Mouse (Mus musculus): ENCODE data around the gene Foxp1. TPM values are rescaled to one million over a fixed set of nuclear protein-coding genes. Genes with fewer than 3 reads are reported as not detected.

The Foxp1 gene
- polyA plus RNA-seq, 1 experiment = 17.7 TPM

DNA sequence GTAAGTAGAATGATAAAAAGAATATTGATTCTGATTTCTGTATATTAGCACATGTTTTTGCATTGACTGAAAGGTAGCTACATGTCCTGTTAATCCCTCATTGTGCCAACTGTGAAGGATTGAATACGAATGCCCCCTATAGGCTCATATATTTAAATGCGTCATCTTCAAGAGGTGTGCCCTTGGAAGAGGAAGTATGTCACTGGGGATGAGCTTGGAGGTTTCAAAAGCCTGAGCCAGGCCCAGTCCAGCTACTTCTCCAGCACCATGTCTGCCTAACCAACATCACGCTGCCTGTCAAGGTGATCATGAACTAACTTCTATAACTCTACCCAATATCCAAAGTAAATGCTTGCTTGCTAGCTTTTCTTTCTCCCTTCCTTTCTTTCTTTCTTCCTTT is 180.1 kb downstream of the Foxp1 start:
- Histone ChIP-seq H3K4me3 (no peak overlapping the region), H3K36me3 (ENCODE audit: control insufficient read depth, insufficient read depth) (no peaks in the 10 kb centered on the region), H3K27me3 (ENCODE audit: control insufficient read depth, insufficient read depth, insufficient read length) (no peaks in the 10 kb centered on the region), H3ac (ENCODE audit: control insufficient read depth, insufficient read length) (no peak overlapping the region), H3K4me2 (ENCODE audit: low read depth) (no peak overlapping the region), H3K79me2 (ENCODE audit: control insufficient read depth, insufficient read depth) (no peaks in the 10 kb centered on the region)
- no peak for TF ChIP-seq MYOG (IDR thresholded peaks at IDR 0.05; ENCODE audit: control insufficient read depth in 1 of 3, insufficient read depth in 1 of 3, insufficient read length in 2 of 3, low read depth in 2 of 3)
- no peak for TF ChIP-seq POLR2A (IDR thresholded peaks at IDR 0.05; ENCODE audit: insufficient read length, low read depth)
- TF ChIP-seq TCF3 (IDR thresholded peaks at IDR 0.05; ENCODE audit: insufficient read length, low read depth) = no peak
- no peak for TF ChIP-seq E2F4 (IDR thresholded peaks at IDR 0.05; ENCODE audit: insufficient read depth)
- TF ChIP-seq TCF12 (IDR thresholded peaks at IDR 0.05; ENCODE audit: insufficient read depth, poor library complexity, severe bottlenecking) = no peak
- no peak for TF ChIP-seq MAX (IDR thresholded peaks at IDR 0.05; ENCODE audit: low read depth)
- no peak for TF ChIP-seq POLR2AphosphoS2 (IDR thresholded peaks at IDR 0.05; ENCODE audit: insufficient read length, low read depth)
- no peak for TF ChIP-seq SRF (IDR thresholded peaks at IDR 0.05; ENCODE audit: control insufficient read depth, insufficient read length, low read depth)
- TF ChIP-seq MYOD1 (IDR thresholded peaks at IDR 0.05; ENCODE audit: control insufficient read depth in 1 of 3, insufficient read length in 2 of 3, low read depth in 2 of 3) = no peak
- no peak for TF ChIP-seq REST (IDR thresholded peaks at IDR 0.05; ENCODE audit: insufficient read depth, insufficient read length)
- no peak for TF ChIP-seq CEBPB (IDR thresholded peaks at IDR 0.05; ENCODE audit: insufficient read depth, poor library complexity, severe bottlenecking)
- no peak for TF ChIP-seq USF1 (IDR thresholded peaks at IDR 0.05; ENCODE audit: low read depth)

DNA sequence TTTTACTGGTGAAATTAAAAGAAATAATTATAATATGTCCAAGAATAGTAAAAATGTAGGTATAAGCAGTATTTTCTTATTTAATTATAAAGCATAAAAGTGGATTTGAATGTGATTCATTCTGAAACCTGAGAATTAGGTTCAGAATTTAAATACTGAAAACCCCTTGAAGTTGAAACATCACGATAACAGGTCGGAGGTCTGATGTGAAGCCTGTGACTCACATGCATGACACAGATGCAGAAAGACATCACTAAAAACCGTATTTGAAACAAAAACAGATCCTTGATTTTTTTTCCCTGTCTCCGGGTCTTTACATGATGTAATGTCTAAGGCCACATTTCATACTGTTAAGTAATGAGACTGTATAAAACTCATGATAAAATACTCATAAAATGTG is 181.6 kb downstream of the Foxp1 start:
- Histone ChIP-seq H3K36me3 (ENCODE audit: control insufficient read depth, insufficient read depth) (no peaks in the 10 kb centered on the region), H3ac (ENCODE audit: control insufficient read depth, insufficient read length) (no peak overlapping the region), H3K79me2 (ENCODE audit: control insufficient read depth, insufficient read depth) (no peaks in the 10 kb centered on the region), H3K4me2 (ENCODE audit: low read depth) (no peak overlapping the region), H3K27me3 (ENCODE audit: control insufficient read depth, insufficient read depth, insufficient read length) (no peaks in the 10 kb centered on the region), H3K4me3 (no peak overlapping the region)
- TF ChIP-seq MYOD1 (IDR thresholded peaks at IDR 0.05; ENCODE audit: control insufficient read depth in 1 of 3, insufficient read length in 2 of 3, low read depth in 2 of 3) (no peak), MAX (IDR thresholded peaks at IDR 0.05; ENCODE audit: low read depth) (no peak), MYOG (IDR thresholded peaks at IDR 0.05; ENCODE audit: control insufficient read depth in 1 of 3, insufficient read depth in 1 of 3, insufficient read length in 2 of 3, low read depth in 2 of 3) (no peak), CEBPB (IDR thresholded peaks at IDR 0.05; ENCODE audit: insufficient read depth, poor library complexity, severe bottlenecking) (no peak), POLR2AphosphoS2 (IDR thresholded peaks at IDR 0.05; ENCODE audit: insufficient read length, low read depth) (no peak), REST (IDR thresholded peaks at IDR 0.05; ENCODE audit: insufficient read depth, insufficient read length) (no peak), TCF12 (IDR thresholded peaks at IDR 0.05; ENCODE audit: insufficient read depth, poor library complexity, severe bottlenecking) (no peak), E2F4 (IDR thresholded peaks at IDR 0.05; ENCODE audit: insufficient read depth) (no peak), SRF (IDR thresholded peaks at IDR 0.05; ENCODE audit: control insufficient read depth, insufficient read length, low read depth) (no peak), TCF3 (IDR thresholded peaks at IDR 0.05; ENCODE audit: insufficient read length, low read depth) (no peak), USF1 (IDR thresholded peaks at IDR 0.05; ENCODE audit: low read depth) (no peak), POLR2A (IDR thresholded peaks at IDR 0.05; ENCODE audit: insufficient read length, low read depth) (no peak)

DNA sequence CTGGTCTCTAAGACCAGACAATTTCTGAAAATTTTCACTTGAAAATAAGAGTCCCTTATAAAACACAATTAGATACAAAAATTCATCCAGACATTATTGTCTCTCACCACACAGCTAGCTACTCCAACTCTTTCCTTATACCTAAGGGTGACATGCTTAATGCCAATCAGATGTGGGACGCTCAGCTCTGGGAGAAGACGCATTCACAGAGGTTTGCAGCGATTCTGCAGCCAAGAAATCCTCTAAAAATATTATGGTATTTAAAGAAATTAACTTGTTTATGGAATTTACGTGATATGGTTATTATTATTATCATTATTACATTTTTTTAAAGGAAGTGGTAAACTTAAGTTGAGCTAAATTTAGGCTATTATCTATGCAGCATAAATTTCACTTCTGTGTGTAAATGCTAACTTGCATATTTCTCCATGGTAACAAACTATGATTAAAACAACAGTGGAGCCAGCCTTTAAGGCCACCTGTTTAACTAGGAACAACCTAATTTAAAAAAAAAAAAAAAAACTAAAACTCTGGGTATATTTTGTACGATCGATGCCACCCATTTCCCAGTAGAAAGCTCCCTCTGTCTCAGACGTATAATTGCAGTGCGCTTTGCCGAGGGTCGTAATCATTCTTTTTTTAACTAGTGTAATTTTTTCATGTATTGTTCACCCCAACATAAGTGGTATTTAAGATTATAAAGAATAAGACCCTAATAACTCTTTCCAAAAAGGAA is 182.4 kb downstream of the Foxp1 start:
- Histone ChIP-seq H3K4me2 (ENCODE audit: low read depth) (no peak overlapping the region), H3K4me3 (no peak overlapping the region), H3K79me2 (ENCODE audit: control insufficient read depth, insufficient read depth) (no peaks in the 10 kb centered on the region), H3K36me3 (ENCODE audit: control insufficient read depth, insufficient read depth) (no peaks in the 10 kb centered on the region), H3ac (ENCODE audit: control insufficient read depth, insufficient read length) (no peak overlapping the region), H3K27me3 (ENCODE audit: control insufficient read depth, insufficient read depth, insufficient read length) (no peaks in the 10 kb centered on the region)
- no peak for TF ChIP-seq POLR2AphosphoS2 (IDR thresholded peaks at IDR 0.05; ENCODE audit: insufficient read length, low read depth)
- no peak for TF ChIP-seq E2F4 (IDR thresholded peaks at IDR 0.05; ENCODE audit: insufficient read depth)

DNA sequence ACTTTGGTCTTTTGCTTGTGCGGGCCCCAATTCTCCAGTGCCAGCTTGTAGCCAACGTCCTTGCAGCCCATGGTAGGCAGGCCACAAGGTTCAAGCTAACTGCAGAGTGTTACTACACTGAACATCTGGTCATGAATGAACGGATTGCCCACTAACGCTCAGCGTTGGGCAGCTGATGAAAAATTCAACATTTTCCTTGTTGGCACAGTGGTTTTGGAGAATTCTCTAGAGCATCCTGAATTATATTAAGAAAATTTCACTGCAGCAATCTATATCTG is 183.2 kb downstream of the Foxp1 start:
- no peak for TF ChIP-seq POLR2AphosphoS2 (IDR thresholded peaks at IDR 0.05; ENCODE audit: insufficient read length, low read depth)
- no peak for TF ChIP-seq USF1 (IDR thresholded peaks at IDR 0.05; ENCODE audit: low read depth)
- TF ChIP-seq TCF12 (IDR thresholded peaks at IDR 0.05; ENCODE audit: insufficient read depth, poor library complexity, severe bottlenecking) = no peak
- Histone ChIP-seq H3K4me2 (ENCODE audit: low read depth) (peak overlapping the region; percentile 42), H3K36me3 (ENCODE audit: control insufficient read depth, insufficient read depth) (no peaks in the 10 kb centered on the region), H3K79me2 (ENCODE audit: control insufficient read depth, insufficient read depth) (no peaks in the 10 kb centered on the region), H3K27me3 (ENCODE audit: control insufficient read depth, insufficient read depth, insufficient read length) (no peaks in the 10 kb centered on the region), H3K4me3 (no peak overlapping the region), H3ac (ENCODE audit: control insufficient read depth, insufficient read length) (no peak overlapping the region)

DNA sequence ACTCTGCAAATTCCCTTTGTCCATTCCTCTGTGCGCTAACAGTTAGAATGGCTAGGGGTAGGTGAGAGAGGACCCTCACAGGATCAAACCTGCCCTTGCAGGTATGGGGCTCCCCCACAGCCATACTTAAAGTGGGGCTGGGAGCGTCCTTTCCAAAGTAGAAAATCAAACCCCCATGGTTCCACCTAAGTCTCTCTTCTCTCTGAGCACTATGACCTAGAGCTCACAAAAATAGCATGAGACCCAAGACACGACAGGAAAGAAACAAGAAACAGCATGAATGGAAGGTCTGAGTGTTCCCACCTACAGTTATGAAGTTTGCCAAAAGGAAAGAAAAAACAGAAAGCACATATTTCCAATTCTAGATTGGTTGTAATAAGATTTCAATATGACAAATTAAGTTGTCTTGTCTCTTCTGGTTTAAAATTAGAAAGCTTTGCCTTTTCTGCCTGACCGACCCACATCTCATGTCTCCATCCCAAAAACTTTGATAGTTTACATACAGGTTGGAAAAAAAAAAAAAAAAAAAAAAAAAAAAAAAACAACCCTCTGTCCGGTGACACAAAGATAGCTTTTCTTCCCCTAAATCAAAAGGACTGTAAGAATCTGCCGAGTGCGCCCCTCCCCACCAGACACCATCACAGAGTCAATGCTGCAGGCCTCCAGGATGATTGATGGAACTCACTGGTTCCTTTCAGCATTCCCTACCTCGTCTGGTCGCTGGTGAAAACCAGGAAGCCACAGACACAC is 183.8 kb downstream of the Foxp1 start:
- H3K4me3 ChIP-seq = no peak overlapping the region
- no peaks in the 10 kb centered on the region for H3K36me3 ChIP-seq (ENCODE audit: control insufficient read depth, insufficient read depth)
- H3ac ChIP-seq (ENCODE audit: control insufficient read depth, insufficient read length) = no peak overlapping the region
- no peaks in the 10 kb centered on the region for H3K79me2 ChIP-seq (ENCODE audit: control insufficient read depth, insufficient read depth)
- no peaks in the 10 kb centered on the region for H3K27me3 ChIP-seq (ENCODE audit: control insufficient read depth, insufficient read depth, insufficient read length)
- no peak overlapping the region for H3K4me2 ChIP-seq (ENCODE audit: low read depth)
- no peak for TF ChIP-seq TCF3 (IDR thresholded peaks at IDR 0.05; ENCODE audit: insufficient read length, low read depth)
- no peak for TF ChIP-seq POLR2A (IDR thresholded peaks at IDR 0.05; ENCODE audit: insufficient read length, low read depth)
- no peak for TF ChIP-seq MAX (IDR thresholded peaks at IDR 0.05; ENCODE audit: low read depth)
- no peak for TF ChIP-seq USF1 (IDR thresholded peaks at IDR 0.05; ENCODE audit: low read depth)
- no peak for TF ChIP-seq SRF (IDR thresholded peaks at IDR 0.05; ENCODE audit: control insufficient read depth, insufficient read length, low read depth)
- TF ChIP-seq POLR2AphosphoS2 (IDR thresholded peaks at IDR 0.05; ENCODE audit: insufficient read length, low read depth) = no peak
- TF ChIP-seq CEBPB (IDR thresholded peaks at IDR 0.05; ENCODE audit: insufficient read depth, poor library complexity, severe bottlenecking) = no peak
- no peak for TF ChIP-seq TCF12 (IDR thresholded peaks at IDR 0.05; ENCODE audit: insufficient read depth, poor library complexity, severe bottlenecking)
- TF ChIP-seq MYOD1 (IDR thresholded peaks at IDR 0.05; ENCODE audit: control insufficient read depth in 1 of 3, insufficient read length in 2 of 3, low read depth in 2 of 3) = no peak
- TF ChIP-seq E2F4 (IDR thresholded peaks at IDR 0.05; ENCODE audit: insufficient read depth) = no peak
- no peak for TF ChIP-seq REST (IDR thresholded peaks at IDR 0.05; ENCODE audit: insufficient read depth, insufficient read length)
- TF ChIP-seq MYOG (IDR thresholded peaks at IDR 0.05; ENCODE audit: control insufficient read depth in 1 of 3, insufficient read depth in 1 of 3, insufficient read length in 2 of 3, low read depth in 2 of 3) = no peak
